15 mouse cellular contexts compared by ENCODE assay signal in genomic region chr7:126335556-126335955, GRCm38 (mm10). TPM values are rescaled to one million over a fixed set of nuclear protein-coding genes. Genes with fewer than 3 reads are reported as not detected.
DNase-seq lines count a peak whose midpoint lies in the region; ATAC-seq and TF ChIP-seq lines count a peak whose summit lies in the region.
"Had no signal": no experiment of that assay in that cellular context is flagged by ENCODE, and none has a peak within 500 bp of the region (broad histone marks: within the 10 kb centered on the region; RNA-seq: fewer than 3 reads in every experiment).

No protein-coding gene starts in this region.

- TF ChIP-seq CTCF in liver, embryonic 14.5 days (IDR thresholded peaks at IDR 0.05; ENCODE audit: low read depth) = peak; percentile 61
- peak; percentile 41 for TF ChIP-seq CTCF in ES-Bruce4 (IDR thresholded peaks at IDR 0.05; ENCODE audit: low read depth, low read length)

- TF ChIP-seq EP300 in liver, embryonic 14.5 days (IDR thresholded peaks at IDR 0.05; ENCODE audit: low read depth) = no peak
- no peak for TF ChIP-seq EP300 in ES-Bruce4 (IDR thresholded peaks at IDR 0.05; ENCODE audit: insufficient read depth, low read depth, low read length)

- H3K36me3 ChIP-seq in forebrain, embryonic 11.5 days (ENCODE audit: control insufficient read depth, insufficient read depth, low read length) = no peaks in the 10 kb centered on the region
- H3K36me3 ChIP-seq in forebrain, embryonic 15.5 days = no peaks in the 10 kb centered on the region
- H3K36me3 ChIP-seq in liver, embryonic 14.5 days (replicated peaks; ENCODE audit: control insufficient read depth, insufficient read depth, low read depth) = no peaks in the 10 kb centered on the region
- no peaks in the 10 kb centered on the region for H3K36me3 ChIP-seq in ES-Bruce4 (ENCODE audit: control insufficient read depth, insufficient read depth, low read length, poor library complexity, severe bottlenecking)
- H3K36me3 ChIP-seq: embryonic facial prominence, embryonic 12.5 days; liver, embryonic 12.5 days had no signal

- no peaks in the 10 kb centered on the region for H3K4me1 ChIP-seq in forebrain, embryonic 11.5 days (replicated peaks; ENCODE audit: control insufficient read depth, insufficient read depth, low read length)
- H3K4me1 ChIP-seq in forebrain, embryonic 15.5 days = no peaks in the 10 kb centered on the region
- peaks cover 0 to 2% of the 10 kb centered on the region in 2 experiments; a peak in 1 of 4 replicates for H3K4me1 ChIP-seq in liver, embryonic 14.5 days (replicated peaks; ENCODE audit: control insufficient read depth in 2 of 2, insufficient read depth in 2 of 2, low read length in 1 of 2)
- H3K4me1 ChIP-seq in ES-Bruce4 (ENCODE audit: control insufficient read depth, insufficient read depth, low read length) = peaks cover 5% of the 10 kb centered on the region
- H3K4me1 ChIP-seq: embryonic facial prominence, embryonic 12.5 days; forebrain, embryonic 13.5 days had no signal

- H3K4me2 ChIP-seq in forebrain, embryonic 11.5 days (ENCODE audit: low read depth, low read length, severe bottlenecking) = no peak overlapping the region
- no peak overlapping the region for H3K4me2 ChIP-seq in forebrain, embryonic 15.5 days (replicated peaks)
- no peak overlapping the region for H3K4me2 ChIP-seq in liver, embryonic 14.5 days (ENCODE audit: low read depth)
- H3K4me2 ChIP-seq: embryonic facial prominence, embryonic 12.5 days; forebrain, embryonic 13.5 days; liver, embryonic 12.5 days had no signal

- H3K9ac ChIP-seq in forebrain, embryonic 11.5 days (ENCODE audit: low read length) = no peak overlapping the region
- no peak overlapping the region for H3K9ac ChIP-seq in forebrain, embryonic 15.5 days (replicated peaks)
- no peak overlapping the region for H3K9ac ChIP-seq in liver, embryonic 14.5 days (replicated peaks)
- H3K9ac ChIP-seq in ES-Bruce4 (ENCODE audit: low read depth, poor library complexity, severe bottlenecking) = no peak overlapping the region
- H3K9ac ChIP-seq: embryonic facial prominence, embryonic 12.5 days; forebrain, embryonic 13.5 days; liver, embryonic 12.5 days had no signal

- H3K27ac ChIP-seq in forebrain, embryonic 11.5 days (ENCODE audit: low read depth, low read length) = no peak overlapping the region
- H3K27ac ChIP-seq in forebrain, embryonic 15.5 days (replicated peaks) = no peak overlapping the region
- H3K27ac ChIP-seq in liver, embryonic 14.5 days = no peak overlapping the region
- H3K27ac ChIP-seq in ES-Bruce4 (ENCODE audit: insufficient read depth, low read length) = no peak overlapping the region
- H3K27ac ChIP-seq: embryonic facial prominence, embryonic 12.5 days; forebrain, embryonic 13.5 days; liver, embryonic 12.5 days had no signal

- peak; percentile 36 for DNase-seq in forebrain, embryonic 11.5 days (ENCODE audit: low spot score)
- no peak for DNase-seq in liver, embryonic 14.5 days (ENCODE audit: low read depth in 3 of 3, low spot score in 3 of 3)
- no peak for DNase-seq in liver
- no peak for DNase-seq in urinary bladder, adult 2 months (ENCODE audit: low spot score)
- DNase-seq in right cerebral cortex, postnatal 4 days = no peak
- DNase-seq: adrenal gland, adult 2 months; cerebellum, adult 11-12 months; kidney, adult 9 months had no signal

- H3K27me3 ChIP-seq in forebrain, embryonic 11.5 days (ENCODE audit: control insufficient read depth, insufficient read depth, low read length) = no peaks in the 10 kb centered on the region
- H3K27me3 ChIP-seq in forebrain, embryonic 15.5 days = no peaks in the 10 kb centered on the region
- no peaks in the 10 kb centered on the region for H3K27me3 ChIP-seq in liver, embryonic 14.5 days (ENCODE audit: control insufficient read depth, insufficient read depth, low read length)
- H3K27me3 ChIP-seq in ES-Bruce4 (ENCODE audit: control insufficient read depth, insufficient read depth, low read length, poor library complexity, severe bottlenecking) = no peaks in the 10 kb centered on the region
- H3K27me3 ChIP-seq: embryonic facial prominence, embryonic 12.5 days; liver, embryonic 12.5 days had no signal

- H3K4me3 ChIP-seq in forebrain, embryonic 11.5 days (ENCODE audit: low read depth, low read length) = no peak overlapping the region
- H3K4me3 ChIP-seq in forebrain, embryonic 15.5 days = no peak overlapping the region
- H3K4me3 ChIP-seq in liver, embryonic 14.5 days (ENCODE audit: insufficient read depth in 1 of 2, low read depth in 2 of 2, low read length in 2 of 2) = no peak overlapping the region
- H3K4me3 ChIP-seq in ES-Bruce4 (ENCODE audit: low read depth, low read length) = no peak overlapping the region
- H3K4me3 ChIP-seq: embryonic facial prominence, embryonic 12.5 days; forebrain, embryonic 13.5 days; liver, embryonic 12.5 days had no signal

- WGBS in forebrain, embryonic 11.5 days = 83% methylated on average over 1 of the region's 1 CpGs
- 91% methylated on average over 1 of the region's 1 CpGs for WGBS in forebrain, embryonic 15.5 days
- WGBS in liver, embryonic 14.5 days (ENCODE audit: insufficient replicate concordance) = 62% methylated on average over 1 of the region's 1 CpGs

- no peak for ATAC-seq in forebrain, embryonic 11.5 days (replicated peaks; ENCODE audit: low FRiP score)
- no peak for ATAC-seq in forebrain, embryonic 15.5 days (replicated peaks)
- ATAC-seq in liver, embryonic 14.5 days (ENCODE audit: insufficient read depth) = no peak
- ATAC-seq in megakaryocyte, adult 5-6 weeks (ENCODE audit: poor library complexity, severe bottlenecking) = peak; percentile 51; the same call in 1 of the 2 replicates
- ATAC-seq: forebrain, embryonic 13.5 days; liver, embryonic 12.5 days; midbrain, embryonic 16.5 days had no signal

- H3K9me3 ChIP-seq in forebrain, embryonic 11.5 days (ENCODE audit: control insufficient read depth, low read length) = no peaks in the 10 kb centered on the region
- H3K9me3 ChIP-seq in forebrain, embryonic 15.5 days = no peaks in the 10 kb centered on the region
- no peaks in the 10 kb centered on the region for H3K9me3 ChIP-seq in liver, embryonic 14.5 days (ENCODE audit: control insufficient read depth, low read length)
- H3K9me3 ChIP-seq in ES-Bruce4 (replicated peaks; ENCODE audit: control insufficient read depth, insufficient read depth, low read length, poor library complexity, severe bottlenecking) = no peaks in the 10 kb centered on the region
- H3K9me3 ChIP-seq: embryonic facial prominence, embryonic 12.5 days; forebrain, embryonic 13.5 days; liver, embryonic 12.5 days had no signal

- no peak for TF ChIP-seq POLR2A in ES-Bruce4 (IDR thresholded peaks at IDR 0.05; ENCODE audit: insufficient read depth, low read length)

RNA-seq across cellular contexts. Expression of gene Lat, which starts 33.8 kb away (rescaled TPM):
- polyA plus RNA-seq in forebrain, embryonic 11.5 days (2014; fragmentation: Nextera tagmentation; extraction: Ambion mirVana) = 2.2 and 2.5 TPM in 2 replicates
- polyA plus RNA-seq in forebrain, embryonic 15.5 days (2015; fragmentation: Nextera tagmentation; extraction: Ambion mirVana) = 0.67 and 1.1 TPM in 2 replicates
- polyA plus RNA-seq in liver, embryonic 14.5 days (2012; rRNA removed) = 7.3 and 7.5 TPM in 2 replicates
- 7.6 and 9.2 TPM in 2 replicates for polyA plus RNA-seq in liver, embryonic 14.5 days (2014; fragmentation: Nextera tagmentation; extraction: Ambion mirVana)
- polyA plus RNA-seq in ES-Bruce4 (2011; ENCODE audit: insufficient read depth, insufficient read length, low read depth, missing spikeins) = 3.0 and 4.2 TPM in 2 replicates
- 3.2 and 7.3 TPM in 2 replicates for total RNA-seq in megakaryocyte, adult 5-6 weeks (2015)
- 3.3 and 6.3 TPM in 2 replicates for total RNA-seq in megakaryocyte, adult 5-6 weeks (2017)
- polyA plus RNA-seq in urinary bladder, adult 2 months (2012; rRNA removed) = 2.0 and 2.3 TPM in 2 replicates

RNA-seq across cellular contexts. Expression of gene Spns1, which starts 41.7 kb away (rescaled TPM):
- polyA plus RNA-seq in forebrain, embryonic 11.5 days (2014; fragmentation: Nextera tagmentation; extraction: Ambion mirVana) = 52.4 and 53.9 TPM in 2 replicates
- 72.9 and 75.8 TPM in 2 replicates for polyA plus RNA-seq in forebrain, embryonic 15.5 days (2015; fragmentation: Nextera tagmentation; extraction: Ambion mirVana)
- polyA plus RNA-seq in liver, embryonic 14.5 days (2012; rRNA removed) = 20.2 and 21.7 TPM in 2 replicates
- polyA plus RNA-seq in liver, embryonic 14.5 days (2014; fragmentation: Nextera tagmentation; extraction: Ambion mirVana) = 11.4 and 11.6 TPM in 2 replicates
- 52.3 and 62.0 TPM in 2 replicates for polyA plus RNA-seq in ES-Bruce4 (2011; ENCODE audit: insufficient read depth, insufficient read length, low read depth, missing spikeins)
- 7.9 and 11.5 TPM in 2 replicates for total RNA-seq in megakaryocyte, adult 5-6 weeks (2015)
- 6.8 and 10.6 TPM in 2 replicates for total RNA-seq in megakaryocyte, adult 5-6 weeks (2017)
- 72.8 and 82.9 TPM in 2 replicates for polyA plus RNA-seq in urinary bladder, adult 2 months (2012; rRNA removed)
